Mouse (Mus musculus): ENCODE measurements at regions not wholly inside any gene's neighbourhood (a gene's known extent, or its start where the extent isn't known, plus 50 kb on each side); places are given as distances from the start of the nearest gene placed in this dataset.

DNA sequence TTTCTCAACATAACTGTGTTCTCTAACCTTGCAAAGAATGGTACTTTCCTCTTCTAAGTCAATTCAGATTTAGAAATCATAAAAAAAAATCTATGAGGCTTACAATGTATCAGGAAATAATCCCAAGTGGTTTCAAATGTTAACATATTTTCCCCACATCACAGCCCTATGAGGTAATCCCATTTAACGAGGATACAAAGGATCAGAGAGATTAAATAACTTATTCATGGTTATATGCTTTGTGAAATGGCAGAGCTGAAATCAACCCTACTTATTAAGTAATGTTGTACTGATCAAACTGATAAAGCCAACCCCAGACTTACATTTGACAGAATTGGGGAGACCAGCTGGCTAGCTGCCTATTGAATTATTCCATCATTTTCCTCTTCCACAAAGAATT, 614.4 kb downstream of the Ntrk3 start:
- no peaks in the 10 kb centered on the region for H3K9me3 ChIP-seq (ENCODE audit: control insufficient read depth, low read length)
- 65% methylated on average over 1 of the region's 1 CpGs for whole genome bisulfite sequencing
- DNase-seq (ENCODE audit: low spot score), result no peak
- no peaks in the 10 kb centered on the region for H3K4me1 ChIP-seq (ENCODE audit: control insufficient read depth, insufficient read depth, low read length)
- H3K4me2 ChIP-seq (ENCODE audit: low read depth, low read length), result no peak overlapping the region
- no peaks in the 10 kb centered on the region for H3K27me3 ChIP-seq (replicated peaks; ENCODE audit: control insufficient read depth, insufficient read depth, low read length)
- H3K36me3 ChIP-seq (ENCODE audit: control insufficient read depth, insufficient read depth, low read length), result no peaks in the 10 kb centered on the region
- H3K27ac ChIP-seq (replicated peaks; ENCODE audit: low read depth, low read length), result no peak overlapping the region
- no peak overlapping the region for H3K4me3 ChIP-seq (ENCODE audit: low read depth, low read length)
- H3K9ac ChIP-seq (ENCODE audit: low read depth, low read length), result no peak overlapping the region
- no peak for ATAC-seq (ENCODE audit: low read depth)

DNA sequence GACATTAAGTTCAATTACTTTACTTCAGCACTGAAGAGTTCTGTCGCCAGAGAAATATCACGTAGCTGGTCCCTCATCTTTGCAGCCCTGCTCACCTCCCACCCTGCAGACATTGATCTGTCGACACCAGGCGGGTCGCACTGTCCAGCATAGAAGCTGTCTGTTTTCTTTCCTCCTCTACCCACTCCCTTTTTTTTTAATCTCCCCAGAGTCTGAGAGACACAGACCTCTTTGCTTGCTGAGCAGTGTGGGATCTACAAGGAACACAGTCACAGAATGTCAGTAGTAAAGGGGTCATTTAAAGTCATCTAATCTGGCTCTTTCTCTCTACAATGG, 616.7 kb downstream of the Ntrk3 start:
- Histone ChIP-seq H3K4me3 (ENCODE audit: low read depth, low read length) (no peak overlapping the region), H3K27ac (replicated peaks; ENCODE audit: low read depth, low read length) (no peak overlapping the region), H3K9ac (ENCODE audit: low read depth, low read length) (no peak overlapping the region), H3K27me3 (replicated peaks; ENCODE audit: control insufficient read depth, insufficient read depth, low read length) (no peaks in the 10 kb centered on the region), H3K4me2 (ENCODE audit: low read depth, low read length) (no peak overlapping the region), H3K4me1 (ENCODE audit: control insufficient read depth, insufficient read depth, low read length) (no peaks in the 10 kb centered on the region), H3K36me3 (ENCODE audit: control insufficient read depth, insufficient read depth, low read length) (no peaks in the 10 kb centered on the region), H3K9me3 (ENCODE audit: control insufficient read depth, low read length) (0 out of 2 replicates have a peak, but pooled peaks cover 5% of the 10 kb centered on the region)
- no peak for ATAC-seq (ENCODE audit: low read depth)
- 47% methylated on average over 5 of the region's 5 CpGs for WGBS
- DNase-seq (ENCODE audit: low spot score), result no peak

DNA sequence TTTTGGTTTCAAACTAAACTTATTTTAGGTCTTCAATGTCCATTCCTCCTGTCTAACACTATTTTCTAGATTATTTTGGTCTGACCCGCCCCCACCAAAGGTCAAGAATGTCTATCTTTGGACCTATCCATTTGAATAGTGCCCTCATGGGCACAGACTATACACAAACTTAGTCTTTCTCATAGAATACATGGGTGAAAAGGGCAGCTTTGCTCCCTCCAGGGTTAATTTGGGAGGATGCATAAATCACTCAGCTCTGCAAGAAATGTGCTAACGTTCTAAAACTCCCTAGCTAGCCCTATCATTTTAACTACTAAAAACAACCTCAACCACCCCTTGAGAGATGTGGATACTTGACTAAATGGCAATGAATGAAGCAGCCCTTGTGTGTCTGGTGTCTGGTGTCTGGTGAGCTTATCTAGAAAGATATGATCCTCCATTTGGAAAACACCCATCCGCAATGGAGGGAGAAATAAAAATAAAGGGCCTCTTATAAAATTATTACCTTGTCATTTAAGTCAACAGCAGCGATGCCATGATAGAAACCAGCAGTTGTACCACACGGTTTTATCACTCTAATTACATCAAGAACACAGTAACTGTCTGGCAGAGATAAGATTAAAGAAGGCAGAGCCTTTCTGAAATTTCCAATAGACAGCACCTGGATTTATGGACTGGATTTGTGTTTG, 617.2 kb downstream of the Ntrk3 start:
- DNase-seq (ENCODE audit: low spot score) (no peak), ATAC-seq (ENCODE audit: low read depth) (no peak)
- H3K4me2 ChIP-seq (ENCODE audit: low read depth, low read length), result no peak overlapping the region
- H3K9ac ChIP-seq (ENCODE audit: low read depth, low read length), result no peak overlapping the region
- no peaks in the 10 kb centered on the region for H3K4me1 ChIP-seq (ENCODE audit: control insufficient read depth, insufficient read depth, low read length)
- no peaks in the 10 kb centered on the region for H3K27me3 ChIP-seq (replicated peaks; ENCODE audit: control insufficient read depth, insufficient read depth, low read length)
- H3K4me3 ChIP-seq (ENCODE audit: low read depth, low read length), result no peak overlapping the region
- H3K9me3 ChIP-seq (ENCODE audit: control insufficient read depth, low read length), result 0 out of 2 replicates have a peak, but pooled peaks cover 5% of the 10 kb centered on the region
- H3K27ac ChIP-seq (replicated peaks; ENCODE audit: low read depth, low read length), result no peak overlapping the region
- 58% methylated on average over 5 of the region's 5 CpGs for WGBS
- no peaks in the 10 kb centered on the region for H3K36me3 ChIP-seq (ENCODE audit: control insufficient read depth, insufficient read depth, low read length)

DNA sequence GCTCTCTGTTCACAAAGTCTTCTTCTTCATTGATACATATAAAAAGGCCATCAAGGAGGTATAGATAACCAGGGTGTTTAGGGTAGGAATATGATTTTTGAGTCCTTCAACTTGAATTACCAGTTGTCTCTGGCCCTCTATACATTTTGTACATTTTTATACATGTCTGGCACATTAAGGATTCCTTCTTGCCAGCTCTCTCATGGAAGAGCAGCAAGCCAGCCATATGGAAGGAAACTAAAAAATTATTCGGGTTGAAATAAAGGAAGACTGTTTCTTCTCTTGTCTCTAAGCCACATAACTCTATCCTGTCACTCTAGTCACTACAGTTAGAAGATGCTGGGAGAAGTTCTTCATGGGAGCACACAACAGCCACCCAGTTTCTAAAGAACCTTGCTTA, 618.0 kb downstream of the Ntrk3 start:
- ATAC-seq (ENCODE audit: low read depth) (no peak), DNase-seq (ENCODE audit: low spot score) (no peak)
- H3K4me3 ChIP-seq (ENCODE audit: low read depth, low read length), result no peak overlapping the region
- 0 out of 2 replicates have a peak, but pooled peaks cover 5% of the 10 kb centered on the region for H3K9me3 ChIP-seq (ENCODE audit: control insufficient read depth, low read length)
- no peaks in the 10 kb centered on the region for H3K36me3 ChIP-seq (ENCODE audit: control insufficient read depth, insufficient read depth, low read length)
- H3K4me1 ChIP-seq (ENCODE audit: control insufficient read depth, insufficient read depth, low read length), result no peaks in the 10 kb centered on the region
- H3K4me2 ChIP-seq (ENCODE audit: low read depth, low read length), result no peak overlapping the region
- H3K9ac ChIP-seq (ENCODE audit: low read depth, low read length), result no peak overlapping the region
- WGBS, result 74% methylated on average over 1 of the region's 1 CpGs
- H3K27me3 ChIP-seq (replicated peaks; ENCODE audit: control insufficient read depth, insufficient read depth, low read length), result no peaks in the 10 kb centered on the region
- H3K27ac ChIP-seq (replicated peaks; ENCODE audit: low read depth, low read length), result no peak overlapping the region

DNA sequence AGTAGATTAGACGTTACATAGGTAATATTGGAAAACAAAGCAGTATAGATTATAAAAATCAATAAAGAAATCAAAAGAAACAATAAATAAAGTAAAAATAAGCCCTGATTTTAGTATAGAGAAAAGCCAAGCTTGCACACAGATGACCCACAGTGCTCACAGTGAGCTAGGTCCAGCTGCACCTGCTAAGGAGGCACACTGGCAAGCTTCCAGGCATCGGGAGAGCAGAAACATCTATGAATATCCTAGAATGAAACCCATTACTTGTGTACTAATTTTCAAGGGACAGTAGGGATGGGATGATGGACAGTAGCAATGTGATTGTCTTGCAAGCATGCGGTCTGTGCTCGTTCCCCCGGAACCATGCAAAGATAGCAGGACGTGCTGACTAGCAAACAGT, 626.5 kb downstream of the Ntrk3 start:
- no peak overlapping the region for H3K9ac ChIP-seq (ENCODE audit: low read depth, low read length)
- no peak overlapping the region for H3K4me2 ChIP-seq (ENCODE audit: low read depth, low read length)
- no peaks in the 10 kb centered on the region for H3K9me3 ChIP-seq (ENCODE audit: control insufficient read depth, low read length)
- no peaks in the 10 kb centered on the region for H3K27me3 ChIP-seq (replicated peaks; ENCODE audit: control insufficient read depth, insufficient read depth, low read length)
- no peak overlapping the region for H3K4me3 ChIP-seq (ENCODE audit: low read depth, low read length)
- no peak for DNase-seq (ENCODE audit: low spot score)
- H3K4me1 ChIP-seq (ENCODE audit: control insufficient read depth, insufficient read depth, low read length), result no peaks in the 10 kb centered on the region
- ATAC-seq (ENCODE audit: low read depth), result no peak
- no peaks in the 10 kb centered on the region for H3K36me3 ChIP-seq (ENCODE audit: control insufficient read depth, insufficient read depth, low read length)
- no peak overlapping the region for H3K27ac ChIP-seq (replicated peaks; ENCODE audit: low read depth, low read length)
- WGBS, result 94% methylated on average over 6 of the region's 6 CpGs

DNA sequence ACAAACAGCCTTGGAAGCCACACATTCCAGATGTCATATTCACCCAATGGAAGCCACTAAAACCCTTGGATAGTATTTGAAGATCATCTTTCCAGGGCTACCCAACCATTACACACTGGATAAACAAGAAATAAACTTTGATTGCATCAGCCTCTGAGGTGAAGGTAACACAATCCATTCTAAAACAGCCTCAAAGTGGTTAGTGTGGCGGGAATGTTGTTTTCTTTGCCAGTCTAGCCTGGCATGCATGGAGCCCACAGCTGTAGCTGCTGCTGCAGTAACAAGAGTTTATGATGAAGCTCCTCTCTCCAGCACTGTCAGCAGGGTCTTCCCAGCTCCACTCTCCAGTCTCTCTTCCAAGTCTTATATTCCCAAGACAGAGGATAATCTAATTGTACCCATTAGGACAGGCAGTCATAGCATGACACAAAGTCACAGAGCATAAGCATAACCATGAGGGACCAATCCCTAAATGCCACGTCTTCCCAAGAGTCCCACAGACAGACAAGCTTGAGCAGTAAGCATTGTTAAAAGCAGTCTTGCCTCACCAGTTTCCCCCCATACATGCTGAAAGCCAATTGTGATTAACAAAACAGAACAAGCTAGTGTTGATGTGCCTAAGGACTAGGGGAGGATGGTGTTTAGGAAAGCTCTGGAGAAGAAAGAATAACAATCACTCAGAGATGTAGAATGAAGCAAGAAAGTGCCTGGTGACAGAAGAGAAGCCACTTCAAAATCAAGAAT, 634.1 kb downstream of the Ntrk3 start:
- H3K9ac ChIP-seq (ENCODE audit: low read depth, low read length), result no peak overlapping the region
- ATAC-seq (ENCODE audit: low read depth) (no peak; the same call in 1 of the 2 replicates), DNase-seq (ENCODE audit: low spot score) (peak; percentile 43)
- H3K4me1 ChIP-seq (ENCODE audit: control insufficient read depth, insufficient read depth, low read length), result no peaks in the 10 kb centered on the region
- WGBS, result 42% methylated on average over 2 of the region's 2 CpGs
- H3K4me2 ChIP-seq (ENCODE audit: low read depth, low read length), result no peak overlapping the region
- no peak overlapping the region for H3K27ac ChIP-seq (replicated peaks; ENCODE audit: low read depth, low read length)
- no peaks in the 10 kb centered on the region for H3K9me3 ChIP-seq (ENCODE audit: control insufficient read depth, low read length)
- no peaks in the 10 kb centered on the region for H3K36me3 ChIP-seq (ENCODE audit: control insufficient read depth, insufficient read depth, low read length)
- no peaks in the 10 kb centered on the region for H3K27me3 ChIP-seq (replicated peaks; ENCODE audit: control insufficient read depth, insufficient read depth, low read length)
- H3K4me3 ChIP-seq (ENCODE audit: low read depth, low read length), result no peak overlapping the region

DNA sequence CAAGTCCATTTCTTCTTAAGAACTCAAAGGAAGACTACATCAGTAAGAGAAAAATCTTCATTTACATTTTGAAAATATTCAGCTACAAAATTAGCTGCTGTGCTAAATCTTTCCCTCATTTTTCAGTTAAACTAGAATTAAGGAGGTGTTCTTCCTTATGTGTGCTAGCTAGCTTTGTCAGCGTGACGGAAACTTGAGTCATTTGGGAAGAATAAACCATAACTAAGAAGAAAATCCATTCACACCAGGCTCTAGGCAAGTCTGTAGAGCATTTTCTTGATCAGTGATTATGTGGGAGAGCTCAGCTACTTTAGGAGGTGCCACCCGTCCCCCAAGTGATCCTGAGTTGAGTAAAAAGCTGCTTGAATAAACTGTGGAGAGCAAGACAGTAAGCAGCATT, 635.4 kb downstream of the Ntrk3 start:
- Histone ChIP-seq H3K27ac (replicated peaks; ENCODE audit: low read depth, low read length) (no peak overlapping the region), H3K27me3 (replicated peaks; ENCODE audit: control insufficient read depth, insufficient read depth, low read length) (no peaks in the 10 kb centered on the region), H3K36me3 (ENCODE audit: control insufficient read depth, insufficient read depth, low read length) (no peaks in the 10 kb centered on the region), H3K9me3 (ENCODE audit: control insufficient read depth, low read length) (no peaks in the 10 kb centered on the region), H3K9ac (ENCODE audit: low read depth, low read length) (no peak overlapping the region), H3K4me1 (ENCODE audit: control insufficient read depth, insufficient read depth, low read length) (no peaks in the 10 kb centered on the region), H3K4me2 (ENCODE audit: low read depth, low read length) (no peak overlapping the region), H3K4me3 (ENCODE audit: low read depth, low read length) (no peak overlapping the region)
- ATAC-seq (ENCODE audit: low read depth), result no peak
- WGBS, result 77% methylated on average over 3 of the region's 3 CpGs
- DNase-seq (ENCODE audit: low spot score), result no peak

DNA sequence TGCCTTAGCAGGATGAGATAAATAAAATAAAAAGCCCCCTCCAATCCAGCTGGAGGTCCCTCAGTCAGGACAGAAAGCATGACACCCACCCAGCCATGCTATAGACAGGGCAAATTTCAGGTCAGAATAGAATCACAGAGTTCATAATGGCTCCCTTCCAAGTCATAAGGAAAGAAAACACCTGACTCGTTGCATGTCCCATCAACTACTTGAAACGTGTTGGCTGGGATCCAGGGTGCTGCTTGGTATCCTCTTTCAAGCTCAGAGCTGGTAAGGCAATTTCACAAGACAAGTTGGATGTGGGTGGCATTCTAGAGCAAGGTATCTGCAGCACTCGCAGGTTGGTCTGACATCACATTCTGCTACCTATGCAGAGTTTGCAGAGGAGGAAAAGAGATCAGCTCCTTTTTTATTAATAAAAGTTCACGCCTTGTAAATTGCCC, 651.2 kb downstream of the Ntrk3 start:
- peak; percentile 89 for DNase-seq (ENCODE audit: low spot score)
- Histone ChIP-seq H3K4me2 (ENCODE audit: low read depth, low read length) (no peak overlapping the region), H3K27ac (replicated peaks; ENCODE audit: low read depth, low read length) (no peak overlapping the region), H3K27me3 (replicated peaks; ENCODE audit: control insufficient read depth, insufficient read depth, low read length) (no peaks in the 10 kb centered on the region), H3K36me3 (ENCODE audit: control insufficient read depth, insufficient read depth, low read length) (no peaks in the 10 kb centered on the region), H3K9me3 (ENCODE audit: control insufficient read depth, low read length) (no peaks in the 10 kb centered on the region), H3K9ac (ENCODE audit: low read depth, low read length) (no peak overlapping the region), H3K4me3 (ENCODE audit: low read depth, low read length) (no peak overlapping the region), H3K4me1 (ENCODE audit: control insufficient read depth, insufficient read depth, low read length) (no peaks in the 10 kb centered on the region)
- 38% methylated on average over 4 of the region's 4 CpGs for WGBS
- peak; percentile 86 for ATAC-seq (ENCODE audit: low read depth)
